27 mouse cellular contexts compared by ENCODE assay signal in genomic region chr17:45250450-45250849, GRCm38 (mm10).
DNase-seq lines count a peak whose midpoint lies in the region; ATAC-seq and TF ChIP-seq lines count a peak whose summit lies in the region.
"Had no signal": no experiment of that assay in that cellular context is flagged by ENCODE, and none has a peak within 500 bp of the region (broad histone marks: within the 10 kb centered on the region; RNA-seq: fewer than 3 reads in every experiment).

No protein-coding gene starts in this region.

- no peak overlapping the region for H3K4me3 ChIP-seq in kidney, embryonic 14.5 days (ENCODE audit: low read length)
- H3K4me3 ChIP-seq in kidney, postnatal 0 days (replicated peaks; ENCODE audit: low read depth, low read length), result no peak overlapping the region
- H3K4me3 ChIP-seq in limb, embryonic 15.5 days, result no peak overlapping the region
- H3K4me3 ChIP-seq in layer of hippocampus, adult 2 months, result no peak overlapping the region
- H3K4me3 ChIP-seq: erythroblast, embryonic 14.5 days; hindbrain, embryonic 12.5 days; liver, embryonic 12.5 days; megakaryocyte, embryonic 14.5 days had no signal

- WGBS in kidney, embryonic 14.5 days, result 42% methylated on average over 10 of the region's 10 CpGs
- WGBS in kidney, postnatal 0 days, result 39% methylated on average over 10 of the region's 10 CpGs
- WGBS in limb, embryonic 15.5 days, result 39% methylated on average over 10 of the region's 10 CpGs

- no peak for TF ChIP-seq CTCF in kidney, postnatal 0 days (IDR thresholded peaks at IDR 0.05; ENCODE audit: low read depth)
- no peak for TF ChIP-seq CTCF in layer of hippocampus, adult 2 months (conservative IDR thresholded peaks at IDR 0.05)

- H3K4me2 ChIP-seq in kidney, embryonic 14.5 days (replicated peaks; ENCODE audit: low read depth, low read length), result no peak overlapping the region
- H3K4me2 ChIP-seq in kidney, postnatal 0 days (ENCODE audit: low read length), result no peak overlapping the region
- no peak overlapping the region for H3K4me2 ChIP-seq in limb, embryonic 15.5 days
- H3K4me2 ChIP-seq: liver, embryonic 12.5 days had no signal

- H3K27me3 ChIP-seq in kidney, embryonic 14.5 days (ENCODE audit: control insufficient read depth, insufficient read depth, low read length), result peaks cover 5% of the 10 kb centered on the region; the same call in 1 of the 2 replicates
- H3K27me3 ChIP-seq in kidney, postnatal 0 days (ENCODE audit: insufficient read depth, low read length), result no peaks in the 10 kb centered on the region
- peaks cover 20% of the 10 kb centered on the region for H3K27me3 ChIP-seq in limb, embryonic 15.5 days
- H3K27me3 ChIP-seq: hindbrain, embryonic 12.5 days; liver, embryonic 12.5 days had no signal

- no peak overlapping the region for H3K9ac ChIP-seq in kidney, embryonic 14.5 days (ENCODE audit: low read depth, low read length)
- H3K9ac ChIP-seq in kidney, postnatal 0 days (ENCODE audit: low read depth, low read length), result no peak overlapping the region
- H3K9ac ChIP-seq in limb, embryonic 15.5 days, result no peak overlapping the region
- H3K9ac ChIP-seq: forebrain, postnatal 0 days; hindbrain, embryonic 12.5 days; liver, embryonic 12.5 days; liver, postnatal 0 days; midbrain, embryonic 12.5 days had no signal

- ATAC-seq in kidney, embryonic 14.5 days (ENCODE audit: low FRiP score, low TSS enrichment), result no peak
- ATAC-seq in kidney, postnatal 0 days (replicated peaks; ENCODE audit: low FRiP score, low read depth), result 0 out of 2 replicates have a peak, but pooled peaks have one; percentile 29
- no peak for ATAC-seq in limb, embryonic 15.5 days (ENCODE audit: insufficient number of reproducible peaks, low FRiP score, low TSS enrichment, low read depth)
- ATAC-seq: intestine, postnatal 0 days; liver, embryonic 12.5 days; liver, postnatal 0 days had no signal

- H3K36me3 ChIP-seq in kidney, embryonic 14.5 days (ENCODE audit: control insufficient read depth, insufficient read depth, low read length), result no peaks in the 10 kb centered on the region
- H3K36me3 ChIP-seq in kidney, postnatal 0 days (ENCODE audit: insufficient read depth, low read length), result no peaks in the 10 kb centered on the region
- H3K36me3 ChIP-seq in limb, embryonic 15.5 days, result no peaks in the 10 kb centered on the region
- H3K36me3 ChIP-seq: heart, embryonic 10.5 days; hindbrain, embryonic 12.5 days; liver, embryonic 12.5 days; midbrain, embryonic 12.5 days had no signal

- 0 out of 2 replicates have a peak, but pooled peaks cover 5% of the 10 kb centered on the region for H3K4me1 ChIP-seq in kidney, embryonic 14.5 days (ENCODE audit: control insufficient read depth, insufficient read depth, low read length)
- peaks cover 7% of the 10 kb centered on the region for H3K4me1 ChIP-seq in kidney, postnatal 0 days (replicated peaks; ENCODE audit: insufficient read depth, low read length)
- H3K4me1 ChIP-seq in limb, embryonic 15.5 days, result peaks cover 33% of the 10 kb centered on the region
- H3K4me1 ChIP-seq: liver, embryonic 12.5 days had no signal

- H3K9me3 ChIP-seq in kidney, embryonic 14.5 days (ENCODE audit: control insufficient read depth, low read length), result no peaks in the 10 kb centered on the region
- no peaks in the 10 kb centered on the region for H3K9me3 ChIP-seq in kidney, postnatal 0 days (replicated peaks; ENCODE audit: low read length)
- no peaks in the 10 kb centered on the region for H3K9me3 ChIP-seq in limb, embryonic 15.5 days
- H3K9me3 ChIP-seq: heart, embryonic 10.5 days; hindbrain, embryonic 12.5 days; liver, embryonic 12.5 days; megakaryocyte, embryonic 14.5 days; midbrain, embryonic 12.5 days had no signal

- no peak overlapping the region for H3K27ac ChIP-seq in kidney, embryonic 14.5 days (ENCODE audit: low read depth, low read length)
- H3K27ac ChIP-seq in kidney, postnatal 0 days, result no peak overlapping the region
- peak overlapping the region; percentile 60 for H3K27ac ChIP-seq in limb, embryonic 15.5 days
- H3K27ac ChIP-seq in layer of hippocampus, adult 2 months, result no peak overlapping the region
- H3K27ac ChIP-seq: heart, embryonic 10.5 days; hindbrain, embryonic 12.5 days; liver, embryonic 12.5 days; midbrain, embryonic 12.5 days; stomach, postnatal 0 days had no signal

- DNase-seq in kidney, adult 11 months, result peak; percentile 20
- no peak for DNase-seq in kidney, postnatal 0 days (ENCODE audit: low spot score)
- DNase-seq in kidney, postnatal 4 days, result peak; percentile 54 to 76
- DNase-seq in layer of hippocampus, adult 2 months (ENCODE audit: low spot score in 2 of 2), result no peak
- DNase-seq in cerebellum, postnatal 36 days, result no peak
- DNase-seq in ovary, postnatal 36 days (ENCODE audit: low spot score), result no peak
- DNase-seq: adrenal gland, postnatal 14 days; cerebellum, adult 11 months; forebrain, postnatal 0 days; gastrocnemius, postnatal 10 days; heart, postnatal 36 days; left cerebral cortex, postnatal 4 days; liver, postnatal 0 days; lung, postnatal 36 days; right cerebral cortex, postnatal 4 days; thymus, adult 18-20 months; thymus, postnatal 25 days had no signal

Comparison
In these comparisons a context has a peak if more than half of its experiments do, and no peak if none do; other contexts are left out.
1. DNase-seq: peak in kidney, adult 11 months (single experiment) and kidney, postnatal 4 days (2 of 2); none in kidney, postnatal 0 days (single experiment), layer of hippocampus, adult 2 months (0 of 2), cerebellum, postnatal 36 days (0 of 2) and ovary, postnatal 36 days (single experiment).